Mouse (Mus musculus): ENCODE results near the gene BC035044. TPM values are rescaled to one million over a fixed set of nuclear protein-coding genes. Genes with fewer than 3 reads are reported as not detected.
"Not testable (repeated sequence)": the region's sequence is repeated elsewhere in the genome, so short reads cannot be mapped to it uniquely, and the experiment has no call there.

BC035044 gene
- 0.67 and 0.77 TPM in 2 replicates for polyA plus RNA-seq (2012; rRNA removed)
- polyA plus RNA-seq (2014; fragmentation: Nextera tagmentation; extraction: Ambion mirVana): 1.2 and 1.5 TPM in 2 replicates

DNA sequence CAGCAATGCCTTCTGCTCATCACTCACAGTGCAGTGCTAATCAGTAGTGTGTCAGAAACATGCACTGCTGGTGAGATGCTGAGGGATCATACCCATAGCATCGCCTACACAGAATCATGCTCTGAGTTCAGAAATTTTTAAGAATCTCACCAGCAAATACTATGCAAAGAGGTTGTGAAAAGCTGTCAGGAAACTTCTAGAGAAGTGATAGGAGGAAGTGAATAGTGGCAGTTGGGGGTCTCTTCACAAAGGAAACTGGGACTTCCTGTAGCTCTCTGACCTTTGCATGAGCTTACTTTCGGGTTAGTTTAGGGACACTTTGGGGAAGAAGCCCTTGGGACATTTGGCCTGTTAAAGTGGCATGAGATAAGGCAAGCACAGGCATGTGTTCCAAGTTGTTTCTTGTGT, at the start of gene BC035044:
Gene BC035044, minus strand, starts transcription at position 179 of the 408 bp plus-strand sequence.
- no peak for TF ChIP-seq POLR2A (IDR thresholded peaks at IDR 0.05; ENCODE audit: borderline replicate concordance, extremely low read depth, insufficient read depth, insufficient read length)
- DNase-seq (ENCODE audit: low spot score) (no peak), ATAC-seq (ENCODE audit: low FRiP score, low read depth) (no peak)
- Histone ChIP-seq H3K27ac (replicated peaks; ENCODE audit: low read depth, low read length) (no peak within 1 kb of the TSS), H3K9ac (ENCODE audit: low read depth, low read length, severe bottlenecking) (no peak within 1 kb of the TSS), H3K4me3 (replicated peaks; ENCODE audit: low read length) (no peak within 1 kb of the TSS), H3K27me3 (ENCODE audit: control insufficient read depth, insufficient read depth, low read length) (no peaks in the 10 kb centered on the region), H3K4me1 (ENCODE audit: control insufficient read depth, insufficient read depth, low read length) (no peaks in the 10 kb centered on the region), H3K4me2 (replicated peaks; ENCODE audit: low read depth, low read length, severe bottlenecking) (no peak within 1 kb of the TSS), H3K9me3 (ENCODE audit: control insufficient read depth, low read length) (no peaks in the 10 kb centered on the region), H3K36me3 (ENCODE audit: control insufficient read depth, insufficient read depth, low read length) (no peaks in the 10 kb centered on the region)
- WGBS: 66% methylated on average over 2 of the region's 2 CpGs

DNA sequence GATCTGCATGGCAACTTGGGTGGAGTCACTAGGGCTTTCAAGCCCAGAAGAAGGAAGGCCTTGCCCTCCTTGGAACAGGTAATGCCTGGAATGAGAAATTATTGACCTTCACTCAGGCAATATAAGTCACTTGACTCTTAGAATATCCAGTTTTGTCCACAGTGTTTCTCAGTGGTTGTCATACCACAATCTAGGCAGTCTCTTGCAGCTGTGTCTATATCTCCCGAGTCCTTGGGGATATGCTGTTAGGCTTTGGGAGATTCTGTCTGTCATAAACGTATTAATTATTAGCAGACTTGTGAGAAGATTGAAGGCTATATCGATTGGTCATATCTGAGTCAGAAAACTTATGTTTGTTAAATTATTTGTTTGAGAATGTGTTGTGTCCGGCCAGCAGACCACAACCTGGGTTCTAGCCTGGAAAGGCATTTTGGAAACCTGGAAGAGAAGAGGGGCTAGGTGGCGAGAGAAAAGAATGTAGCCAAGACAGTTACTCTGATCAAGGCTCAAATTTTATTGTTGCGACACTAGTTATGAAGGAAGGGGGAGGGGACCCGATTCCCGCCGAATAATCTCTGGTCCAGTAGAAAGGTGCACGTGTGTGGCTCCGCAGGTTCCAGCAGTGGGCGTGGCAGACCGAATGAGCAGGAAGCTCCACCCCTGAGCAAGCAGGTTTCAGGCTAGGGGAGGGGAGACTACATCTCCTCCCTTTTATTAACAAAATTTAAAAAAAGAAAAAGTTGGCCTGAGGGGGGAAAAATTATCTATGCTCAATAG, 45.2 kb upstream of the BC035044 start:
- not testable (repeated sequence) for DNase-seq (ENCODE audit: low spot score); H3K4me1 ChIP-seq (ENCODE audit: control insufficient read depth, insufficient read depth, low read length); ATAC-seq (ENCODE audit: low FRiP score, low read depth); H3K9me3 ChIP-seq (ENCODE audit: control insufficient read depth, low read length); H3K27ac ChIP-seq (replicated peaks; ENCODE audit: low read depth, low read length); H3K4me3 ChIP-seq (replicated peaks; ENCODE audit: low read length); H3K4me2 ChIP-seq (replicated peaks; ENCODE audit: low read depth, low read length, severe bottlenecking); H3K27me3 ChIP-seq (ENCODE audit: control insufficient read depth, insufficient read depth, low read length); H3K36me3 ChIP-seq (ENCODE audit: control insufficient read depth, insufficient read depth, low read length); H3K9ac ChIP-seq (ENCODE audit: low read depth, low read length, severe bottlenecking)
- WGBS: 86% methylated on average over 4 of the region's 13 CpGs

GRCm38 (mm10) chr6:128934081-128934480, 43.2 kb upstream of the BC035044 start, which contains the start of gene Clec2g:
TSS of gene Clec2g (plus strand) at chr6:128934381.
- H3K9ac ChIP-seq (ENCODE audit: low read depth, low read length, severe bottlenecking); H3K27me3 ChIP-seq (ENCODE audit: control insufficient read depth, insufficient read depth, low read length); H3K4me3 ChIP-seq (replicated peaks; ENCODE audit: low read length); ATAC-seq (ENCODE audit: low FRiP score, low read depth); H3K27ac ChIP-seq (replicated peaks; ENCODE audit: low read depth, low read length); H3K36me3 ChIP-seq (ENCODE audit: control insufficient read depth, insufficient read depth, low read length); H3K4me2 ChIP-seq (replicated peaks; ENCODE audit: low read depth, low read length, severe bottlenecking); H3K9me3 ChIP-seq (ENCODE audit: control insufficient read depth, low read length); H3K4me1 ChIP-seq (ENCODE audit: control insufficient read depth, insufficient read depth, low read length); DNase-seq (ENCODE audit: low spot score): not testable (repeated sequence)
- 88% methylated on average over 4 of the region's 4 CpGs for WGBS

DNA sequence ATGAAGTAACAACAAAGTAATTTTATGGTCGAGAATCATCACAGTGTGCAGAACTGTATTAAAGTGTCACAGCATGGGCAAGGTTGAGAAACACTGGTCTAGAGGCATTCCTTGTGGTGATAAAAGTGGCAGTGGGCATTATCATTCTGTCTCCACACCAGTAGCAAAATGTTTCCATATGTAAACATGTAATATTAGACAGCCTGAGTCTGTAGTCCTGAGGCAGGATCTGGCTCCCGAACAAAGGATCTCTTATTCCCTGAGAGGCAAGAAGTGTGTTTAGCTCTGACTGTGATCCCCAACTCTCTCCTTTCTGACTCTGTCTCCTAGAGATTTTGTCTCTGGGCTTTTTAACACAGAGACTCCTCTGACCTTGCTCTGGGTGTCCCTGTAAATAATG, 42.1 kb upstream of the BC035044 start:
- Histone ChIP-seq H3K9ac (ENCODE audit: low read depth, low read length, severe bottlenecking) (no peak overlapping the region), H3K27ac (replicated peaks; ENCODE audit: low read depth, low read length) (no peak overlapping the region), H3K4me3 (replicated peaks; ENCODE audit: low read length) (no peak overlapping the region), H3K9me3 (ENCODE audit: control insufficient read depth, low read length) (no peaks in the 10 kb centered on the region), H3K4me2 (replicated peaks; ENCODE audit: low read depth, low read length, severe bottlenecking) (no peak overlapping the region), H3K27me3 (ENCODE audit: control insufficient read depth, insufficient read depth, low read length) (no peaks in the 10 kb centered on the region), H3K4me1 (ENCODE audit: control insufficient read depth, insufficient read depth, low read length) (no peaks in the 10 kb centered on the region), H3K36me3 (ENCODE audit: control insufficient read depth, insufficient read depth, low read length) (no peaks in the 10 kb centered on the region)
- ATAC-seq (ENCODE audit: low FRiP score, low read depth): 0 out of 2 replicates have a peak, but pooled peaks have one; percentile 30
- no peak for DNase-seq (ENCODE audit: low spot score)
- TF ChIP-seq POLR2A (IDR thresholded peaks at IDR 0.05; ENCODE audit: borderline replicate concordance, extremely low read depth, insufficient read depth, insufficient read length): no peak
- WGBS: 58% methylated on average over 2 of the region's 2 CpGs

DNA sequence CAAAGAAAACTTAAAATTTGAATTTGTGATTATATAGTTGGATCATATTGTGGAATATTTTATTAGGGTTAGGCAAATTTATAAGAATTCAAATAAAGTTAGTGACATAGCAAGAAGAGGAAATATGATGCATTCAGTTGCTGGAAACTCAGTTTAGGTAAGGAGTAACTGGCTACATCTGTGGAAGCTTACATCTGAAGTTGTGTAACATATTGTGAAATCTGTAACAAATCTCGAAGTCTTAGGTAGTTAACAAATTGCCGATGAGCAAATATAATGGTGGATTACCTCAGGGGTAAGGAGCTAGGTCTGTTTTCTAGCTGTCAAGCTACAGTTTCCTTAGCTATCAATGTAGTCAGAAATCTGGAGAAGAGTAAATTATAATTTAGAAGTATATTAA, 26.4 kb upstream of the BC035044 start:
- Histone ChIP-seq H3K36me3 (ENCODE audit: control insufficient read depth, insufficient read depth, low read length) (no peaks in the 10 kb centered on the region), H3K4me3 (replicated peaks; ENCODE audit: low read length) (no peak overlapping the region), H3K27me3 (ENCODE audit: control insufficient read depth, insufficient read depth, low read length) (no peaks in the 10 kb centered on the region), H3K9me3 (ENCODE audit: control insufficient read depth, low read length) (no peaks in the 10 kb centered on the region), H3K4me1 (ENCODE audit: control insufficient read depth, insufficient read depth, low read length) (no peaks in the 10 kb centered on the region), H3K4me2 (replicated peaks; ENCODE audit: low read depth, low read length, severe bottlenecking) (no peak overlapping the region), H3K27ac (replicated peaks; ENCODE audit: low read depth, low read length) (no peak overlapping the region), H3K9ac (ENCODE audit: low read depth, low read length, severe bottlenecking) (no peak overlapping the region)
- no peak for TF ChIP-seq POLR2A (IDR thresholded peaks at IDR 0.05; ENCODE audit: borderline replicate concordance, extremely low read depth, insufficient read depth, insufficient read length)
- ATAC-seq (ENCODE audit: low FRiP score, low read depth) (no peak), DNase-seq (ENCODE audit: low spot score) (no peak)
- WGBS: 77% methylated on average over 2 of the region's 2 CpGs

Measured in limb, embryonic 14.5 days (tissue).